Mouse (Mus musculus) limb, embryonic 14.5 days (tissue): ENCODE data around the gene Gtpbp2. TPM values are rescaled to one million over a fixed set of nuclear protein-coding genes. Genes with fewer than 3 reads are reported as not detected.
A peak's percentile ranks its signal among the peaks of the same experiment; 100 is the strongest.

Source experiments
- ATAC-seq: fragments of 200-750 bp; cut with Nextera tagmentation; 2 replicates; pipeline ENCODE4 v1.8.0; 2017; ENCODE audit warnings: low read depth, moderate number of reproducible peaks, moderate TSS enrichment; ENCODE audit not compliant: low FRiP score
- DNase-seq: peaks from one replicate; pipeline ENCODE4 v3.0.0-alpha.2; 2015; ENCODE audit warnings: low spot score
- H3K27ac ChIP-seq: fragments of 300-500 bp; sonication (generic); replicated peaks from 2 replicates; pipeline ENCODE4 v1.5.1; 2014; ENCODE audit warnings: low read depth, mild to moderate bottlenecking, low read length, moderate library complexity, mixed read lengths
- H3K27me3 ChIP-seq: fragments of 300-500 bp; sonication (generic); 2 replicates; pipeline ENCODE4 v1.6.1; 2014; ENCODE audit warnings: low read length, mixed read lengths; ENCODE audit not compliant: control insufficient read depth, insufficient read depth
- H3K36me3 ChIP-seq: fragments of 300-500 bp; sonication (generic); 2 replicates; pipeline ENCODE4 v1.6.1; 2014; ENCODE audit warnings: mild to moderate bottlenecking, low read length, moderate library complexity, mixed read lengths; ENCODE audit not compliant: control insufficient read depth, insufficient read depth
- H3K4me1 ChIP-seq: fragments of 300-500 bp; sonication (generic); 2 replicates; pipeline ENCODE4 v1.6.1; 2014; ENCODE audit warnings: antibody characterized with exemption, low read length, mixed read lengths; ENCODE audit not compliant: control insufficient read depth, insufficient read depth
- H3K4me2 ChIP-seq: fragments of 300-500 bp; sonication (generic); replicated peaks from 2 replicates; pipeline ENCODE4 v1.6.1; 2014; ENCODE audit warnings: low read depth, mild to moderate bottlenecking, low read length, moderate library complexity; ENCODE audit not compliant: severe bottlenecking
- H3K4me3 ChIP-seq: fragments of 300-500 bp; sonication (generic); replicated peaks from 2 replicates; pipeline ENCODE4 v1.5.1; 2014; ENCODE audit warnings: low read length
- H3K9ac ChIP-seq: fragments of 300-500 bp; sonication (generic); 2 replicates; pipeline ENCODE4 v1.6.1; 2014; ENCODE audit warnings: mild to moderate bottlenecking, low read depth, low read length, moderate library complexity; ENCODE audit not compliant: severe bottlenecking
- H3K9me3 ChIP-seq: fragments of 300-500 bp; sonication (generic); 2 replicates; pipeline ENCODE4 v1.6.1; 2016; ENCODE audit warnings: low read length; ENCODE audit not compliant: control insufficient read depth
- POLR2A ChIP-seq: fragments of 200-500 bp; IDR thresholded peaks from 2 replicates; pipeline ENCODE4 v1.8.0; 2012; ENCODE audit warnings: inconsistent platforms, mild to moderate bottlenecking, moderate library complexity, borderline replicate concordance; ENCODE audit not compliant: insufficient read depth, insufficient read length; ENCODE audit errors: extremely low read depth
- WGBS: fragments of 180-500 bp; shearing (Covaris S2); extraction: QIAGEN DNeasy Blood & Tissue Kit; methylation state at CpG from one replicate; pipeline ENCODE4 v1.1.7; 2014; 5-methylcytosine and 5-hydroxymethylcytosine counted together
- polyA plus RNA-seq, 2 experiments: library from polyadenylated mRNA; depleted of rRNA in 1 of 2; stranded (reverse) in 1 of 2; unstranded in 1 of 2; fragments of >200 nt; fragmentation: Nextera tagmentation in 1 of 2; extraction: Ambion mirVana in 1 of 2; gene quantifications; 2 replicates each; pipeline versions ENCODE4 v1.2.1 to v1.2.3; 2012 to 2014

Gene Gtpbp2
- polyA plus RNA-seq, 2 experiments: 29.8 to 166 TPM

GRCm38 (mm10) chr17:46161179-46161578, 347 bp downstream of the Gtpbp2 start:
- ATAC-seq (0 out of 2 replicates have a peak, but pooled peaks have one; percentile 16), DNase-seq (no peak)
- 0 out of 2 replicates have a peak, but pooled peaks have one; percentile 10 for TF ChIP-seq POLR2A
- Histone ChIP-seq H3K4me3 (peak overlapping the region; percentile 82), H3K4me2 (peak overlapping the region; percentile 73), H3K4me1 (peaks cover 16% of the 10 kb centered on the region), H3K36me3 (peaks cover 25% of the 10 kb centered on the region), H3K9ac (peak overlapping the region; percentile 82), H3K27me3 (no peaks in the 10 kb centered on the region), H3K27ac (peak overlapping the region; percentile 59; the same call in 1 of the 2 replicates), H3K9me3 (no peaks in the 10 kb centered on the region)
- WGBS: under 1% methylated on average over 19 of the region's 19 CpGs

GRCm38 (mm10) chr17:46161710-46162109, 878 bp downstream of the Gtpbp2 start:
- Histone ChIP-seq H3K4me3 (peak overlapping the region; percentile 82), H3K36me3 (peaks cover 30% of the 10 kb centered on the region), H3K4me2 (peak overlapping the region; percentile 73), H3K27me3 (no peaks in the 10 kb centered on the region), H3K9me3 (no peaks in the 10 kb centered on the region), H3K4me1 (peaks cover 16% of the 10 kb centered on the region), H3K9ac (peak overlapping the region; percentile 82), H3K27ac (no peak overlapping the region)
- ATAC-seq (no peak), DNase-seq (no peak)
- WGBS: 39% methylated on average over 9 of the region's 9 CpGs
- no peak for TF ChIP-seq POLR2A

DNA sequence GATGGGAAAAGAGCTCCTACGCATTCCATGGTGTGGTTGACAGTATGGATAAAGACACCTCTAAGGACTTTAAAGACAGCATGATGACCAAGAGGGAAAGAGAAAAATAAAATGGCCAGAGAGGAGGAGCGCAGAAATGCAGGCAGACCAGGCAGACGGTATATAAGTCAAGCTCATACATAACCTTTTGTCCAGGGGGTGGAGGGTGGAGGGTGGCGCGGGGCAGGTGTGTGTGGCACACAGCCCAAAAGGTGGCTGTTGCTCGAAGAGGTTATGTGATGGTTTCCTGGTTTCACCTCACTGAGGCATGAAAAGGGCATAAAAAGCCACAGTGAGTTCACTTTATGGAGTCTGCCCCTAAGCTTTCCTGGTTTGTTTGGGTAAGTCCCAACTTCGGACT, 1.7 kb downstream of the Gtpbp2 start:
- ATAC-seq (no peak), DNase-seq (no peak)
- Histone ChIP-seq H3K9me3 (no peaks in the 10 kb centered on the region), H3K4me2 (no peak overlapping the region), H3K4me1 (peaks cover 16% of the 10 kb centered on the region), H3K36me3 (peaks cover 39% of the 10 kb centered on the region), H3K4me3 (no peak overlapping the region), H3K9ac (no peak overlapping the region), H3K27ac (no peak overlapping the region), H3K27me3 (no peaks in the 10 kb centered on the region)
- no peak for TF ChIP-seq POLR2A
- 93% methylated on average over 7 of the region's 7 CpGs for WGBS

- DNase-seq: no peak
- ATAC-seq: no peak
- H3K9ac ChIP-seq: no peak overlapping the region
- 87% methylated on average over 9 of the region's 9 CpGs for WGBS
- no peak overlapping the region for H3K4me2 ChIP-seq
- H3K27ac ChIP-seq: no peak overlapping the region
- peaks cover 43% of the 10 kb centered on the region for H3K36me3 ChIP-seq
- H3K4me3 ChIP-seq: no peak overlapping the region
- H3K27me3 ChIP-seq: no peaks in the 10 kb centered on the region
- H3K4me1 ChIP-seq: peaks cover 16% of the 10 kb centered on the region
- no peak for TF ChIP-seq POLR2A
- no peaks in the 10 kb centered on the region for H3K9me3 ChIP-seq
Measured at GRCm38 (mm10) chr17:46162951-46163421, 2.2 kb downstream of the Gtpbp2 start.

DNA sequence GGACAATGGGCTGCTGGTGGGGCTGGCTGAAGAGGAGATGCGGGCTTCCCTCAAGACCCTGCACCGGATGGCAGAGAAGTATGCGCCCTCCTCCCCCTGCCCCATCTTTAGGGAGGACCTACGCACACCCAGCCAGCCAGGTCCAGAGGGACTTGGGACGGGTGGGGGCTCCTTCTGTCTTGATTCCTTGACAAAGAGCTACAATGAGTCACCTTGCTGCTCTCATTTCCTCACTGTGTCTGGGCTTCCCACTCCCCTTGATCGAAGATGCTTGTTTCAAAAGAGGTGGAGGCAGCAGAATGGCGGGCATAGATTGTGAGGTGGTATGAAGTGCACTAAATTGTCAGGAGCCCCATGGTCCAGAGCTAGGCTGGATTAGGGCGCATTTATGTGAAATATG, 3.5 kb downstream of the Gtpbp2 start:
- WGBS: 95% methylated on average over 8 of the region's 8 CpGs
- no peak overlapping the region for H3K4me3 ChIP-seq
- ATAC-seq: no peak

More for the DNA sequence above, 3.5 kb downstream of the Gtpbp2 start:
- Histone ChIP-seq H3K9me3 (no peaks in the 10 kb centered on the region), H3K4me1 (peaks cover 16% of the 10 kb centered on the region), H3K27me3 (no peaks in the 10 kb centered on the region), H3K9ac (no peak overlapping the region), H3K27ac (no peak overlapping the region), H3K4me2 (no peak overlapping the region), H3K36me3 (peaks cover 55% of the 10 kb centered on the region)
- TF ChIP-seq POLR2A: no peak
- DNase-seq: no peak
